Mouse (Mus musculus) embryonic facial prominence, embryonic 14.5 days (tissue): ENCODE results near the gene Hmox2. TPM values are rescaled to one million over a fixed set of nuclear protein-coding genes. Genes with fewer than 3 reads are reported as not detected.

Source experiments
- polyA plus RNA-seq: library from polyadenylated mRNA; unstranded; fragments of >200 nt; fragmentation: Nextera tagmentation; extraction: Ambion mirVana; gene quantifications from 2 replicates; pipeline ENCODE4 v1.2.1, GENCODE M21; 2014

Gene Hmox2
- polyA plus RNA-seq, 1 experiment from 2014 or later, result 97.6 TPM

Other genes with a start within 250 kb of the Hmox2 start
- gene Srl, start 184.5 kb upstream of the Hmox2 start, polyA plus RNA-seq, result 89.2 and 112 TPM in 2 replicates
- gene Tfap4, start 166.5 kb upstream of the Hmox2 start, polyA plus RNA-seq, result 16.6 and 17.2 TPM in 2 replicates
- gene Glis2, start 131.6 kb upstream of the Hmox2 start, polyA plus RNA-seq, result 34.7 and 36.3 TPM in 2 replicates
- 90.8 and 90.9 TPM in 2 replicates for gene Pam16, start 101.4 kb upstream of the Hmox2 start, polyA plus RNA-seq
- 31.3 and 32.4 TPM in 2 replicates for gene Vasn, start 86.4 kb upstream of the Hmox2 start, polyA plus RNA-seq
- 57.6 and 57.7 TPM in 2 replicates for gene Dnaja3, start 86.4 kb upstream of the Hmox2 start, polyA plus RNA-seq
- gene Coro7, start 46.6 kb upstream of the Hmox2 start, polyA plus RNA-seq, result 11.5 and 16.1 TPM in 2 replicates
- gene Nmral1, start 7.0 kb upstream of the Hmox2 start, polyA plus RNA-seq, result 46.3 and 56.8 TPM in 2 replicates
- 86.7 and 91.2 TPM in 2 replicates for gene Cdip1, start 63.9 kb downstream of the Hmox2 start, polyA plus RNA-seq
- gene 4930562C15Rik, start 109.1 kb downstream of the Hmox2 start, polyA plus RNA-seq, result 0.33 and 0.39 TPM in 2 replicates
- gene Ubald1, start 154.0 kb downstream of the Hmox2 start, polyA plus RNA-seq, result 36.3 and 39.0 TPM in 2 replicates
- gene Mgrn1, start 159.9 kb downstream of the Hmox2 start, polyA plus RNA-seq, result 76.2 and 87.8 TPM in 2 replicates
- 143 and 162 TPM in 2 replicates for gene Nudt16l1, start 212.4 kb downstream of the Hmox2 start, polyA plus RNA-seq
- 48.3 and 53.9 TPM in 2 replicates for gene Anks3, start 237.8 kb downstream of the Hmox2 start, polyA plus RNA-seq